Mouse (Mus musculus) heart, embryonic 12.5 days (tissue): Measurements from ENCODE around the gene Tjp2. TPM values are rescaled to one million over a fixed set of nuclear protein-coding genes. Genes with fewer than 3 reads are reported as not detected.
A peak's percentile ranks its signal among the peaks of the same experiment; 100 is the strongest.

Experiments
- ATAC-seq: fragments of 200-750 bp; cut with Nextera tagmentation; 2 replicates; pipeline ENCODE4 v1.8.0; 2017; ENCODE audit warnings: moderate TSS enrichment, moderate library complexity; ENCODE audit not compliant: insufficient number of reproducible peaks, low FRiP score
- H3K27ac ChIP-seq: fragments of 300-500 bp; sonication (generic); 2 replicates; pipeline ENCODE4 v1.5.1; 2016; ENCODE audit warnings: mild to moderate bottlenecking, moderate library complexity; ENCODE audit not compliant: poor library complexity, severe bottlenecking
- H3K27me3 ChIP-seq: fragments of 300-500 bp; sonication (generic); replicated peaks from 2 replicates; pipeline ENCODE4 v1.6.1; 2016; ENCODE audit warnings: mild to moderate bottlenecking, moderate library complexity
- H3K36me3 ChIP-seq: fragments of 300-500 bp; sonication (generic); 2 replicates; pipeline ENCODE4 v1.6.1; 2016; ENCODE audit warnings: mild to moderate bottlenecking, moderate library complexity
- H3K4me1 ChIP-seq: fragments of 300-500 bp; sonication (generic); replicated peaks from 2 replicates; pipeline ENCODE4 v1.6.1; 2016; ENCODE audit warnings: mild to moderate bottlenecking
- H3K4me2 ChIP-seq: fragments of 300-500 bp; sonication (generic); 2 replicates; pipeline ENCODE4 v1.6.1; 2016; ENCODE audit warnings: mild to moderate bottlenecking, moderate library complexity
- H3K4me3 ChIP-seq: fragments of 300-500 bp; sonication (generic); 2 replicates; pipeline ENCODE4 v1.5.1; 2016; ENCODE audit warnings: mild to moderate bottlenecking
- H3K9ac ChIP-seq: fragments of 300-500 bp; sonication (generic); 2 replicates; pipeline ENCODE4 v1.6.1; 2016; ENCODE audit warnings: mild to moderate bottlenecking, moderate library complexity
- H3K9me3 ChIP-seq: fragments of 300-500 bp; sonication (generic); replicated peaks from 2 replicates; pipeline ENCODE4 v1.6.1; 2016; ENCODE audit warnings: mild to moderate bottlenecking, moderate library complexity
- WGBS: fragments of 180-500 bp; shearing (Covaris S2); methylation state at CpG from one replicate; pipeline ENCODE4 v1.1.7; 2016; 5-methylcytosine and 5-hydroxymethylcytosine counted together
- polyA plus RNA-seq: library from polyadenylated mRNA; unstranded; fragments of >200 nt; fragmentation: Nextera tagmentation; extraction: Ambion mirVana; gene quantifications from 2 replicates; pipeline ENCODE4 v1.2.1, GENCODE M21; 2016

The Tjp2 gene
- polyA plus RNA-seq, 1 experiment from 2014 or later: 31.9 TPM

DNA sequence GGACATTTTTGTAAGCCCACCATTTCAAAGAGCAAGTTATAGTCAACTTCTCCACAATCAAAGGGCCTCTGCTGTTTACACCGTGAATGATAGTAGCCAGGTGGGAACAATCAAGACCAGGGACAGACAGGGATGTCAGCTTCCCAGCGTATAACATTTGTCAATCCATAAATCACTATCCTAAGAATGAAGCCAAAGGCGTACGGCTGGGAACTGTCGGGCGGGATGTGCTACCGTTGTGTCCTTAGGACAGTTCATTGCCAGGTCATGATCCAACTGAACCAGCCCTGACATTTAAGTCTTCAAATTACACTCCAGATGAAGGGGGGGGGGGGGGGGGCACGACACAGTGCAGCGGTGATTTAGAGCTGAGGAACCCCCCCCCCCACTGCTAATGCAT is 65.5 kb downstream of the Tjp2 start:
- Histone ChIP-seq H3K4me3 (no peak overlapping the region), H3K4me2 (peak overlapping the region; percentile 36), H3K36me3 (no peaks in the 10 kb centered on the region), H3K9me3 (no peaks in the 10 kb centered on the region), H3K27ac (peak overlapping the region; percentile 25; the same call in 1 of the 2 replicates), H3K4me1 (peaks cover 29% of the 10 kb centered on the region), H3K27me3 (no peaks in the 10 kb centered on the region), H3K9ac (no peak overlapping the region)
- no peak for ATAC-seq
- 66% methylated on average over 9 of the region's 9 CpGs for WGBS

- Histone ChIP-seq H3K9me3 (no peaks in the 10 kb centered on the region), H3K9ac (no peak overlapping the region), H3K4me3 (no peak overlapping the region), H3K27me3 (no peaks in the 10 kb centered on the region), H3K36me3 (no peaks in the 10 kb centered on the region), H3K4me1 (peaks cover 22% of the 10 kb centered on the region), H3K27ac (no peak overlapping the region), H3K4me2 (no peak overlapping the region)
- 70% methylated on average over 6 of the region's 6 CpGs for WGBS
- ATAC-seq: no peak
These were observed 68.8 kb downstream of the Tjp2 start for GRCm38 (mm10) chr19:24156067-24156455.

- H3K9ac ChIP-seq: no peak overlapping the region
- WGBS: 77% methylated on average over 8 of the region's 8 CpGs
- H3K4me1 ChIP-seq: peaks cover 22% of the 10 kb centered on the region
- no peaks in the 10 kb centered on the region for H3K36me3 ChIP-seq
- no peak overlapping the region for H3K27ac ChIP-seq
- H3K4me3 ChIP-seq: no peak overlapping the region
- no peaks in the 10 kb centered on the region for H3K9me3 ChIP-seq
- no peaks in the 10 kb centered on the region for H3K27me3 ChIP-seq
- ATAC-seq: no peak
- H3K4me2 ChIP-seq: no peak overlapping the region
These were observed 69.3 kb downstream of the Tjp2 start for GRCm38 (mm10) chr19:24155395-24156066.

- Histone ChIP-seq H3K4me2 (no peak overlapping the region), H3K9ac (no peak overlapping the region), H3K27me3 (no peaks in the 10 kb centered on the region), H3K4me3 (no peak overlapping the region), H3K36me3 (peaks cover 4% of the 10 kb centered on the region), H3K4me1 (peaks cover 9% of the 10 kb centered on the region; the same call in 1 of the 2 replicates), H3K27ac (no peak overlapping the region), H3K9me3 (peaks cover 5% of the 10 kb centered on the region; the same call in 1 of the 2 replicates)
- WGBS: 47% methylated on average over 9 of the region's 9 CpGs
- ATAC-seq: no peak
These were observed 71.4 kb downstream of the Tjp2 start for GRCm38 (mm10) chr19:24153266-24154023.

DNA sequence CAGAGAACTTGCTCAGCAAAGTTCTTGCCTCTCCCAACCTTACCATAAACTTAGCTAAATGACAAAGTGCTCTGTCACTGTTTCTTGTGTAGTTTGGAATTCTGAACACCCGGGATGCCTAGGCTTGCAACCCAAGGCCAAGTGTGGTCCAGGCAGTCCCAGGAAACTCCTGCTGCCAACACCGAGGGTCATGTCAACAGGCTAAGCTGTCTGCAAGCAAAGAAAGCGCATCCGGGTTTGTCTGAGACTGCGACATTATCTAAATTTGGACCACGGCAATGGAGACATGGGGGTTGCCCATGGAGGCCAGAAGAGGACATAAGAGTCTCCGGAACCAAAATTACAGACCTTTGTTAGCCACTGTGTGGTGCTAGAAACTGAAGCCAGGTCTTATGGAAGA is 80.8 kb downstream of the Tjp2 start:
- Histone ChIP-seq H3K9ac (no peak overlapping the region), H3K27me3 (no peaks in the 10 kb centered on the region), H3K4me3 (no peak overlapping the region), H3K4me1 (peaks cover 36% of the 10 kb centered on the region), H3K27ac (no peak overlapping the region), H3K9me3 (peaks cover 10% of the 10 kb centered on the region; the same call in 1 of the 2 replicates), H3K4me2 (no peak overlapping the region), H3K36me3 (peaks cover 25% of the 10 kb centered on the region)
- WGBS: 56% methylated on average over 7 of the region's 7 CpGs
- no peak for ATAC-seq

GRCm38 (mm10) chr19:24142621-24143061 is 82.2 kb downstream of the Tjp2 start:
- H3K9ac ChIP-seq: no peak overlapping the region
- no peak overlapping the region for H3K27ac ChIP-seq
- no peak for ATAC-seq
- peaks cover 19% of the 10 kb centered on the region for H3K36me3 ChIP-seq
- peaks cover 36% of the 10 kb centered on the region for H3K4me1 ChIP-seq
- H3K9me3 ChIP-seq: peaks cover under 1% of the 10 kb centered on the region; the same call in 1 of the 2 replicates
- no peaks in the 10 kb centered on the region for H3K27me3 ChIP-seq
- WGBS: 78% methylated on average over 12 of the region's 12 CpGs
- H3K4me2 ChIP-seq: no peak overlapping the region
- H3K4me3 ChIP-seq: no peak overlapping the region

GRCm38 (mm10) chr19:24140298-24140697 is 84.5 kb downstream of the Tjp2 start:
- H3K36me3 ChIP-seq: peaks cover 15% of the 10 kb centered on the region
- no peaks in the 10 kb centered on the region for H3K9me3 ChIP-seq
- no peaks in the 10 kb centered on the region for H3K27me3 ChIP-seq
- WGBS: 59% methylated on average over 3 of the region's 3 CpGs
- no peak overlapping the region for H3K4me3 ChIP-seq
- no peak for ATAC-seq
- no peak overlapping the region for H3K27ac ChIP-seq
- peaks cover 43% of the 10 kb centered on the region for H3K4me1 ChIP-seq
- H3K9ac ChIP-seq: no peak overlapping the region
- H3K4me2 ChIP-seq: no peak overlapping the region

GRCm38 (mm10) chr19:24137392-24137791 is 87.4 kb downstream of the Tjp2 start:
- ATAC-seq: 0 out of 2 replicates have a peak, but pooled peaks have one; percentile 56
- no peaks in the 10 kb centered on the region for H3K27me3 ChIP-seq
- no peaks in the 10 kb centered on the region for H3K9me3 ChIP-seq
- H3K4me1 ChIP-seq: peaks cover 36% of the 10 kb centered on the region
- H3K4me3 ChIP-seq: no peak overlapping the region
- peaks cover 22% of the 10 kb centered on the region for H3K36me3 ChIP-seq
- H3K27ac ChIP-seq: no peak overlapping the region
- WGBS: 71% methylated on average over 4 of the region's 4 CpGs
- no peak overlapping the region for H3K9ac ChIP-seq
- no peak overlapping the region for H3K4me2 ChIP-seq

DNA sequence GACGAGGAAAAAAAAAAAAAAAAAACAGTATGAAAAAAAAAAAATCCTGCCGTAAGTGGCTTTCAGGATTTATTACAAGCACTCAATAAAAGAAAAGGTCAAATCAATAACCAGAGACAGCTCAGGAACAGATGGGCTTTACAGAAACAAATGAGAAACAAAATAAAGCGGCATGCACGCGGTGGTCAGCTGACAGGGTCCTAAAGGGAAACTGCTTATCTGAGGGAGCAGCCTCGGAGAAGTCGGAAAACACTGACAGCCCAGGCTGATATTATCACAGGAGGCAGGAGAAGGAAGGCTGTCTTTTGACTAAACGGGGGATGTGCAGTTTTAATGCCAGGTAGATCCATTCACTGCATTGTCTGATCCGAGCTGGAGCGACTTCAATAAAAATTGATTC is 89.8 kb downstream of the Tjp2 start:
- Histone ChIP-seq H3K4me3 (peak overlapping the region; percentile 27), H3K27ac (no peak overlapping the region), H3K9ac (0 out of 2 replicates have a peak overlapping the region, but pooled peaks have one; percentile 8), H3K9me3 (0 out of 2 replicates have a peak, but pooled peaks cover 8% of the 10 kb centered on the region), H3K36me3 (peaks cover 46% of the 10 kb centered on the region), H3K4me2 (peak overlapping the region; percentile 61), H3K4me1 (peaks cover 23% of the 10 kb centered on the region), H3K27me3 (no peaks in the 10 kb centered on the region)
- ATAC-seq: peak; percentile 47; the same call in 1 of the 2 replicates
- WGBS: 28% methylated on average over 10 of the region's 10 CpGs

DNA sequence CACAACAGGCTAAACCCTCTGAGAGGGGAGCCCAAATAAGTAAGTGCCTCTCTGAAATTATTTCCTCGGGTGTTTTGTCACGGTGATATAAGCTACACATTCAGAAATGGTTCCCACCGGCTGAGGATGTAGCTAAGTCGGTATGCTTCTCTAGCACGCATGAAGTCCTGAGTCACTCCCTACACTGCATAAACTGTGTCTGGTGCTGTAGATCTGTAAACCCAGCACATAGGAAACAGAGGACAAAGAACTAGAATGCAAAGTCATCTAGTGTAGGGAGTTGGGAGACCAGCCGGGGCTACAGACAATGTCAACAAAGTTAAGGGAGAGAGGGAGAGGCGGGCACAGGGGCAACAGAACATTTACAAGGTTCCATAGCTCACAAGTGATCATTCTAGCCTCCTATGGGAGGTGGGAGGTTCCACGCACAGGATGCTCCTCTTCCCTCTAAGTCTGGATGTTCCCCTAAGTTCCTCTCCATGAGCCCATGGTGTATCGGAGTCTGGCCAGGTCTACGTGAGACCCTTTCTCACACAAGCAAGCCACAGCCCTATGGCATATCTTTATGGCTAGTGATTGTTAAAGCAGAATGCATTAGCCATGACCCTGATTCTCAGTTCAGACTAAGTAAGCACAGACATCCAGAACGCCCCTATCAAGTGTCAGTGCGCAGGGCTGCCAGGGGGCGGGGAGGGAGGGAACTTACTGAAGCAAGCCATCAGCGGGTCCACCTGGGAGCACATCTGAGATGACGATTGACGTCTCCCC is 90.5 kb downstream of the Tjp2 start:
- no peak for ATAC-seq
- Histone ChIP-seq H3K9me3 (0 out of 2 replicates have a peak, but pooled peaks cover 8% of the 10 kb centered on the region), H3K27ac (no peak overlapping the region), H3K4me1 (peaks cover 18% of the 10 kb centered on the region), H3K4me2 (peak overlapping the region; percentile 61), H3K36me3 (peaks cover 52% of the 10 kb centered on the region), H3K27me3 (no peaks in the 10 kb centered on the region), H3K4me3 (peak overlapping the region; percentile 27), H3K9ac (peak overlapping the region; percentile 16; the same call in 1 of the 2 replicates)
- 70% methylated on average over 16 of the region's 16 CpGs for WGBS
